Mouse (Mus musculus) forebrain, embryonic 15.5 days (tissue): Measurements from ENCODE around the gene Pphln1. TPM values are rescaled to one million over a fixed set of nuclear protein-coding genes. Genes with fewer than 3 reads are reported as not detected.

ENCODE experiments used
- ATAC-seq: fragments of 200-750 bp; cut with Nextera tagmentation; replicated peaks from 2 replicates; pipeline ENCODE4 v1.8.0; 2017; ENCODE audit warnings: mild to moderate bottlenecking, moderate TSS enrichment, moderate library complexity
- H3K27ac ChIP-seq: fragments of 300-500 bp; sonication (generic); replicated peaks from 2 replicates; pipeline ENCODE4 v1.5.1; 2015; ENCODE audit warnings: mild to moderate bottlenecking, inconsistent platforms
- H3K27me3 ChIP-seq: fragments of 300-500 bp; sonication (generic); 2 replicates; pipeline ENCODE4 v1.6.1; 2015; ENCODE audit warnings: inconsistent platforms
- H3K36me3 ChIP-seq: fragments of 300-500 bp; sonication (generic); 2 replicates; pipeline ENCODE4 v1.6.1; 2015; ENCODE audit warnings: mild to moderate bottlenecking, inconsistent platforms
- H3K4me1 ChIP-seq: fragments of 300-500 bp; sonication (generic); 2 replicates; pipeline ENCODE4 v1.6.1; 2015; ENCODE audit warnings: inconsistent platforms
- H3K4me2 ChIP-seq: fragments of 300-500 bp; sonication (generic); replicated peaks from 2 replicates; pipeline ENCODE4 v1.6.1; 2015; ENCODE audit warnings: mild to moderate bottlenecking, inconsistent platforms
- H3K4me3 ChIP-seq: fragments of 300-500 bp; sonication (generic); 2 replicates; pipeline ENCODE4 v1.5.1; 2015; ENCODE audit warnings: mild to moderate bottlenecking, inconsistent platforms
- H3K9ac ChIP-seq: fragments of 300-500 bp; sonication (generic); replicated peaks from 2 replicates; pipeline ENCODE4 v1.6.1; 2015; ENCODE audit warnings: mild to moderate bottlenecking, inconsistent platforms
- H3K9me3 ChIP-seq: fragments of 300-500 bp; sonication (generic); 2 replicates; pipeline ENCODE4 v1.6.1; 2016; ENCODE audit warnings: inconsistent platforms
- WGBS: fragments of 180-500 bp; shearing (Covaris S2); methylation state at CpG from one replicate; pipeline ENCODE4 v1.1.7; 2015; ENCODE audit warnings: mixed read lengths; 5-methylcytosine and 5-hydroxymethylcytosine counted together
- polyA plus RNA-seq: library from polyadenylated mRNA; unstranded; fragments of >200 nt; fragmentation: Nextera tagmentation; extraction: Ambion mirVana; gene quantifications from 2 replicates; pipeline ENCODE4 v1.2.1, GENCODE M21; 2015

The Pphln1 gene
- polyA plus RNA-seq, 1 experiment from 2014 or later = 49.5 TPM

DNA sequence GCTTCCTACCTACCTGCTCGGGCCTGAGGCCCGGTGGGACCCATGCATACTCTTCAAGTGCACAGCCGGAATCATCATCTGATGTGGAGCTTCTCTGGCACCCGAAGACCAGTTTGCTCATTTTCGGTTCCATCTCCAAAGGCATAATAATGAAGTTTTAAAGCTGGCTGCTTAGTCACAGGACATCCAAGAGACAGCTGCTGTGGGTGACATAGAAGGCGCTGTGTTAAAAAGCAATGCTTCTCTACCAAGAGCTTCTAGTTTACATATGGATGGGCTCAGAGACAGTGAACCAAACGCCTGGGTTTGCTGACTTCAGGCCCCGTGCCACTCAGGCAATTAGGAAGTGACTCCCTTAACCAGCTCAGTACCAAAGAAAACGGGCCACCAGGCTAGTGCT is 114.3 kb downstream of the Pphln1 start:
- Histone ChIP-seq H3K4me1 (peaks cover 22% of the 10 kb centered on the region), H3K9me3 (no peaks in the 10 kb centered on the region), H3K9ac (no peak overlapping the region), H3K27ac (no peak overlapping the region), H3K27me3 (0 out of 2 replicates have a peak, but pooled peaks cover 5% of the 10 kb centered on the region), H3K4me3 (no peak overlapping the region), H3K4me2 (no peak overlapping the region), H3K36me3 (peaks cover 8% of the 10 kb centered on the region)
- ATAC-seq = no peak
- whole genome bisulfite sequencing = 39% methylated on average over 9 of the region's 9 CpGs

DNA sequence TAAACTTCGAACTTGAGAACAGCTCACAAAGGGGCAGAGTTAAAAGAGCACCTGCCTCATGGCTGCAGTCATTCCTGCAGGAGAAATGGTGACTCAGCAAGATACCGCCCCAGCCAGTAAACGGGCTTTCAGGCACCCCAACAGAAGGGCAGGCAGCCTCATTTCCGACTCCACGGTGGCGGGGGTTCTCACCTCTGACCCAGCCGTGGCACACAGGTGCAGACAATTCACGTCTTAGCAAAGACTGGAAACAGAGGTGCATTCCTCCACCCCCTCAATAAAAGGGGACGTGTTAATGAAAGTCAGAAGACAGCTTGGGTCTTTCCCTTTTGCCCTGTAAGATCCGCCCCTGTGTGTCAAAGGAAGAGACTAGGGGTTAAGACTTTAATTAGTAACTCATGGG is 115.8 kb downstream of the Pphln1 start:
- Histone ChIP-seq H3K27ac (no peak overlapping the region), H3K9me3 (no peaks in the 10 kb centered on the region), H3K4me2 (no peak overlapping the region), H3K36me3 (no peaks in the 10 kb centered on the region), H3K9ac (no peak overlapping the region), H3K4me3 (no peak overlapping the region), H3K4me1 (peaks cover 32% of the 10 kb centered on the region), H3K27me3 (0 out of 2 replicates have a peak, but pooled peaks cover 5% of the 10 kb centered on the region)
- ATAC-seq = no peak
- 8% methylated on average over 10 of the region's 10 CpGs for WGBS

DNA sequence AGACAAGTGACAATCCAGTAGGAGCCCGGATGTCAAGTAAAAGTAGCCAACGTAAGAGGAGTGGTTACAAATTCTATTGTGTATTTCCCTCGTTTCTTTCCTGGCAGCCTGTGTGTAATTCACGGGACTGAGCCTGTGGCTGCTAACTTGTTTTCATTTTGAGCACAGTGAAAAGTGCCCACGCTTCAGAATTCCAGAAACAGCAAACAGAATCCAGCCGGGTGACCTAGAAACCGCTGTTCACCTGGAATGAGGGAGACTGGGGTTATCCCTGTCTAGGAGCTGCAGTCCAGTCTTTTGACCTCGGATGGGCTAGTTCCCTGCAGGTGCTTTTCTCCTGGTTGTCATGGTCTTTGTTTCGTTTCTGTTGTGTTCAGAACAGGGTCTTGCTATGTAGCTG is 117.2 kb downstream of the Pphln1 start:
- H3K27me3 ChIP-seq = 0 out of 2 replicates have a peak, but pooled peaks cover 5% of the 10 kb centered on the region
- no peak overlapping the region for H3K27ac ChIP-seq
- H3K4me2 ChIP-seq = no peak overlapping the region
- WGBS = 64% methylated on average over 9 of the region's 9 CpGs
- no peak overlapping the region for H3K9ac ChIP-seq
- no peaks in the 10 kb centered on the region for H3K9me3 ChIP-seq
- no peaks in the 10 kb centered on the region for H3K36me3 ChIP-seq
- ATAC-seq = no peak
- no peak overlapping the region for H3K4me3 ChIP-seq
- peaks cover 44% of the 10 kb centered on the region for H3K4me1 ChIP-seq

DNA sequence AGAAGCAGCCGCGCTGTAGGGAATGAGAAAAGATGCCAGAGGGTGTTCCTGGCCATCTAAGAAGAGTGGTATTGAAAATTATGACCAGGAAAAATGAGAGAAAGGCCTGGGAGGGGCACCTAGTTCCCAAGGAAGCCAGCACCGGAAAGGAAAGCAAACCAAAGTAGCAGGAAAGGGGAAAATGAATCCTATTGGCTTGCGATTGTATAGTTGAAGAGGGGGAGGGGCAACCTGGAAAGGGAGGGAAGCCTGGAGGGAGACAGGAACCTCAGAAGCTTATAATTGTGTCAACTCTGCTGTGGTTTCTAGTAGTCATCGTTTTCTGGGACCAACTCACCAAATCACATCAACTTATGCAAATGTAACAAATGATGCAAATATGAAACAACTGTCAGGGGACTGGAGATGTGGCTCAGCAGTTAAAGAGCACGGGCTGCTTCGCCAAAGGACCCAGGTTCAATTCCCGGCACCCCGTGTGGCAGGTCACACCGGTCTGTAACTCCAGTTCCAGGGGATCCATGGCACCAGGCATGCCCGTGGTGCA is 118.9 kb downstream of the Pphln1 start:
- Histone ChIP-seq H3K4me3 (no peak overlapping the region), H3K27me3 (0 out of 2 replicates have a peak, but pooled peaks cover 5% of the 10 kb centered on the region), H3K9me3 (no peaks in the 10 kb centered on the region), H3K27ac (no peak overlapping the region), H3K36me3 (no peaks in the 10 kb centered on the region), H3K4me2 (no peak overlapping the region), H3K9ac (no peak overlapping the region), H3K4me1 (peaks cover 35% of the 10 kb centered on the region)
- no peak for ATAC-seq
- WGBS = 79% methylated on average over 11 of the region's 11 CpGs

DNA sequence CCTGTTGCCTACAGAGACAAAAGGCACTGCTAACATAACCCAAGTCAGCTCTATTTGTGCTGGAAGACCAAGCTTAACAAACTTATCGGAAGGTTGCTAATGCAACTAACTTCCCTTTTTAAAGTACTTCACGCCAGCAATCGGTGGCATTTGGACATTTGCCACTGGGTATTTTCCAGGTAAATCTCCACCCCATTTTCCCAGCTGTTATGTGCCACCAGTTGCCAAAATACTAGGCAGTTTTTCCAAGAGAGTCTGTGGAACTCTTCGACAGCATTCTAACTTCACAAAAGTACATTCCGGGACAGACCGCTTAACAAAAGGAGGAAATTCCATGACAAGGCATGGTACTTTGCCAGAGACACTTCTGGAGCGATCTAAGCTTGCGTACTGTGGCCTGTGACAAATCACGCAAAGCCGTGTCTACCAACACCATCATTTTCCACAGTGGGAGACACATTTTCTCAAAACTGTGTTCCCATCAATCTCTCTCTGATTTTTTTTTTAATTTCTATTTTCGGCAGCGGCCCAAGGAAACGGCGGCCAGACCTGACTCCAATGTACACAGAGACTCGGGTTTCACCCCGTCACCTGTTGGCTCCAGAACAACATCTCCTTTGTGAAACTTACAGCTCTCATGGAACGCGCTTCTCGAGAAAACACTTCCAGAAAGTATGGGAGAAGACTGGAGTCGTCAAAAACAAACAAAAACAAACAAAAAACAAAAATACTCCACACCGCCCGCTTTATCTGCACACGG is 120.2 kb downstream of the Pphln1 start:
- peaks cover 28% of the 10 kb centered on the region for H3K4me1 ChIP-seq
- H3K4me3 ChIP-seq = peak overlapping the region; percentile 81
- no peaks in the 10 kb centered on the region for H3K9me3 ChIP-seq
- peak overlapping the region; percentile 99 for H3K4me2 ChIP-seq
- H3K27me3 ChIP-seq = 0 out of 2 replicates have a peak, but pooled peaks cover 5% of the 10 kb centered on the region
- no peak overlapping the region for H3K27ac ChIP-seq
- ATAC-seq = no peak
- H3K36me3 ChIP-seq = no peaks in the 10 kb centered on the region
- peak overlapping the region; percentile 66 for H3K9ac ChIP-seq
- 2% methylated on average over 23 of the region's 23 CpGs for WGBS

DNA sequence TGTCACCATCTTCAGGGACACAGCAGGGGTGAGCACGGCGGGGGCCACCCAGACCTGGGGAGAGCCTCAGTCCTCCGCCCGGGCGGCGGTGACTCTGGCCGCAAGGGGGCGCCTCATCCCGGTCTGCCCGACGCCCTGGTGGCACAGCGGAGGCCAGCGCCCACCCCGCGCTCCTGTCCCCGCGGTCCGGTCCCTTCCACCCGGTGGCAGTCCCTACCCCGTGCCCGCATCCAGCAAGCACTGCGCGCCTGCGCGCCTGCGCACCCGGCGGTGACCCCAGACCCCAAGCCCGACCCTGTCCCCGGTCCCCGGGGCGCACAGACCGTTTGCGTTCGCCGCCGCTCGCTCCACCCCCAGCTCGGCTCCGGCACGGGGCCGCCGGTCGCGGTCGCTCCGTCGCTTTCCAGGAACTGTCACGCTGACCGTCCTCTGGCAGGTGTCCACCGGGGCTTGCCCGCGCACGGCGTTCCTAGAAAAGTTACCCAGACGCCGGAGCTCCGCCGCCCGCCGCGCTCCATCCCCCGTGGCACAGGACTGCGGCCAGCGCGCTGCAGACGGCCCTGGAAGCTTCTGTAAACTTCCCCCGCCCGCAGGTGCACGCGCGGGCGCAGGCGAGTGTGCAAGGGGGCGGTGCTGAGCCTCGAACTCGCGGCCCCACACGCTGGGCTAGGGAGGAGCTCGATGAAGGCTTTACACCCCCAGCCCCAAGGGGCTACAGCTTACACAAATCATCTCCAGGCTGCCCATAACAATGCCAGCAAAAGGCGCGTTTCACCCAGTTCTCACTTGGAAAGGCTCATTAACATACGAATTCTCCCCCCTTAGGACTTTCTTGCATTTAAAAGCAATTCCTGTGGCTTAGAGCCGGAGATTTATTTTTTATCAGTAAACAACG is 121.0 kb downstream of the Pphln1 start:
- Histone ChIP-seq H3K36me3 (no peaks in the 10 kb centered on the region), H3K9ac (peak overlapping the region; percentile 66), H3K4me3 (peak overlapping the region; percentile 81), H3K27me3 (0 out of 2 replicates have a peak, but pooled peaks cover 5% of the 10 kb centered on the region), H3K9me3 (no peaks in the 10 kb centered on the region), H3K4me2 (peak overlapping the region; percentile 99), H3K27ac (peak overlapping the region; percentile 41), H3K4me1 (peaks cover 25% of the 10 kb centered on the region)
- under 1% methylated on average over 85 of the region's 85 CpGs for WGBS
- peak; percentile 91 for ATAC-seq

DNA sequence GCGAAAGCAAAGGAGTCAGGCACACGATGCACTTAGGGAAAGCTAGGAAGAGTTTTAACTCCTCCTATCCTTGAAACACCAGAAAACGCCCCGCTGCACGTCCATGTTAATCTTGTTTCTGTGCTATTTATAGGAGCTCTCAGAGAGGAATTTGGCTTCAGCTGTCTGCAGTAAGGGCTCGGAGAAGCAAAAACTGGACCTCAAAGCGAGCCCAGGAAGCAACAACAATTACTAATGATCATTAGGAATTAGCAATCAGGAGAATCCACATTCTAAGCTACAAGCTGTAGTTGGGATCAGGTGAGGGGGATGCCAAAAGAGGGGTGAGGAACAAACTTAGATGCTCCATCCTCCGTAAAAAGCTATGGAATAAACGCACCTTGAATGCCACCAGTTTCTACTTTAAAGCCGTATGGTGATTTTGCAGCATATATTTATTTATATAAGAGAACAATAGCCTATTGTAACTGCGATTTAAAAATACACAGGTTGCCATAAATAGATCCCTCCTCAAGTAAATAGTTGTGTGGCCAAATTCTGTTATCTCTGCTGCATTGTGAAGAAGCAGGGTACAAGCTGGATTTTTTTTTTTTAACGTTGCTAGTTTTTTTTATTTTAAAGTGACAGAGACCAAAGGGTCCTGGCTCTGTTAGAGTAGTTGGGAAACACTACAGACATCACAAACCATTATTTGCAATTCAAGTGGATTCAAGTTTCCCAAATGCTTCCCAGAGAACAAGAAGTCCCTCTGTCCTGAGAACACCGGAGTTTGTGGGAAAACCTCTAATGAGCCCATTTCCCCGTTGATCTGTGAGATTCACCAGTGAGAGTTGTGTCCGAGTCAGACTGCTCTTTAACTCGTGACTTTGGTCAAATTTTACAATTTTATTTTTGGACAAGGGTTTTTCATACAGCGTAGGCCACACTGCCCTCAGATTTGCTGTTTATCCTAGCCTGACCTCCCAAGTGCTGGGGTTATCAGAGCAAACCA is 122.0 kb downstream of the Pphln1 start:
- 9% methylated on average over 17 of the region's 17 CpGs for WGBS
- peak overlapping the region; percentile 66 for H3K9ac ChIP-seq
- no peaks in the 10 kb centered on the region for H3K36me3 ChIP-seq
- H3K4me2 ChIP-seq = peak overlapping the region; percentile 99
- ATAC-seq = no peak
- peak overlapping the region; percentile 81 for H3K4me3 ChIP-seq
- H3K27me3 ChIP-seq = 0 out of 2 replicates have a peak, but pooled peaks cover 5% of the 10 kb centered on the region
- H3K9me3 ChIP-seq = no peaks in the 10 kb centered on the region
- peaks cover 25% of the 10 kb centered on the region for H3K4me1 ChIP-seq
- peak overlapping the region; percentile 41 for H3K27ac ChIP-seq

DNA sequence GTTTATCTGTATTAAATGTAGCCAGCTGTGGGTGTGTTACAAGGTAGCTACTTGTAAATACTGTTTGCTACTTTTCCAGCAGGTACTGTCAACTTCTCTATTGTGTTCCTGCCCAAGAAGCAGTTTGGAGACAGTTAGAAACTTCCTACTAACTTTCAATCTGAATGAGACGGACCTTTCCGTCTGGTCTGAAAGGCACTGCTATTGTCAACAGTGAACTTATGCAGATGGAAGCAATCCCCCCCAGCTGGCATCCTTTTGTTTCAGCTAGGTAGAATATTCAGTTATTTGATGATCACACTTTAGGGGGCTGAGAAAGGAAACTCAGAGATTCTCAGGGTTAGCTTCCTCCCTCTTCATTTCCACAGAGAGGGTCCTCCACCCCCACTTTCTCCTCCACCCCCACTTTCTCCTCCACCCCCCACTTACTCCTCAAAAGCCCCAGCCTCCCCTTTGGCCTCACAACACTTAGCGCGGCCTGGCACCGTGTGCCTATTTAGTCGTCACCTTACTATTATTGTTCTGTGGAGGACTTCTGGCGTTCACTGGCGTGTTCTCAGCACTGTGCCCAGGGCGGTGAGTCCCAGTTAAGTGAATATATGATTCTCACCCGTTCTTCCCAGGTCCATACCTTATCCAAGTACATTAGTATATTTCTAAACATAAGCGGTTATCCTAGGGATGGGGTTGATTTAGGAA is 123.1 kb downstream of the Pphln1 start:
- Histone ChIP-seq H3K27ac (no peak overlapping the region), H3K36me3 (no peaks in the 10 kb centered on the region), H3K9me3 (no peaks in the 10 kb centered on the region), H3K4me3 (no peak overlapping the region), H3K27me3 (0 out of 2 replicates have a peak, but pooled peaks cover 5% of the 10 kb centered on the region), H3K9ac (no peak overlapping the region), H3K4me2 (no peak overlapping the region), H3K4me1 (peaks cover 25% of the 10 kb centered on the region)
- WGBS = 38% methylated on average over 11 of the region's 11 CpGs
- no peak for ATAC-seq

DNA sequence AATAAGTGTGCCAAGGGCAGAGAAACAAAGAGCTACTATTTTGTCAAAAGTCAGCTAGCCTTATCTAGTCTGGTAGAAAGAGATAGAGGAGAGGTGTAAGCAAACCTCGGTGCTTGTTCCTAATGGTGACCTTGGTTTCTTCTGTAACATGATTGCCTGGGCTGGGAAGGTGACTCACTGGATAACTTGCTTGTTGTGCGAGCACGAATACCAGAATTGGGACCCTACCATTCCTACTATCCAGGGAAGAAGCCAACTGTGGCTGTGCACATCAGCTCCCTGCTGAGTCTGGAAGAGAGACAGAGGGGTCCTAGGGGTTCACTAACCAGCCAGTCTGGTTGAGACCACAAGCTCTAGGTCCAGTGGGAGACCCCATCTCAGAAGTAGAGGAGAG is 123.6 kb downstream of the Pphln1 start:
- no peak overlapping the region for H3K9ac ChIP-seq

DNA sequence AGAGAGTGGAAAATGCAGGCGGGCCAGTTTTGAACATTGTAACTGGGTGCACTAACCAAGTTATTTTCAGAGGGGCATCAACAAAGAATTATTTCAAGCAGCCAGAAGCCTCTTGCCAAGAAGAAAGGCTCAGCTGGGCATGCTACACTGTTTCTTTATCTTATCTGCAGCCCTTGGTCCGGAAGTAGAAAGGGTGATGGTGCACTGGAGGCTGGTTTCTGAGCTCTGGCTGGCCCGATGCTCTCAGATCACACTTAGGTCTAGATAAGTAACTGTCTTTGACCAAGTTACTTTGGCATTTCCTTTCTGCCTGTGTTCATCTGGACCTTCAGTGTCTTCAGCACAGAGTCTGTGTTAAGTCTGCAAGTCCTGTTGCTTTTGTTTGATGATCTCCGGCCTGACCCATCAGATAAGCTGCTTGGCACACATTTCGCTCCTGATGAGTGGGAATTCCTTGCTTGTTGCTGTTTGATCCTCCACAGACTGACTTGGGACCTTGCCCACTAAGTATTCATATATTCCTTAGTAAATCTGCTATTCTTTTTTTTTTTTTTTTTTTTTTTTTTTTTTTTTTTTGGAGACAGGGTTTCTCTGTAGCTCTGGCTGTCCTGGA is 127.3 kb downstream of the Pphln1 start:
- 91% methylated on average over 5 of the region's 5 CpGs for WGBS
- ATAC-seq = no peak
- H3K4me2 ChIP-seq = no peak overlapping the region
- H3K9ac ChIP-seq = no peak overlapping the region
- no peaks in the 10 kb centered on the region for H3K9me3 ChIP-seq
- H3K27ac ChIP-seq = no peak overlapping the region
- H3K27me3 ChIP-seq = no peaks in the 10 kb centered on the region
- H3K4me1 ChIP-seq = 0 out of 2 replicates have a peak, but pooled peaks cover 2% of the 10 kb centered on the region
- no peak overlapping the region for H3K4me3 ChIP-seq
- H3K36me3 ChIP-seq = no peaks in the 10 kb centered on the region

More for the DNA sequence above, 123.6 kb downstream of the Pphln1 start:
- WGBS = 54% methylated on average over 3 of the region's 3 CpGs
- no peak overlapping the region for H3K4me3 ChIP-seq
- no peak for ATAC-seq
- 0 out of 2 replicates have a peak, but pooled peaks cover 5% of the 10 kb centered on the region for H3K27me3 ChIP-seq
- no peak overlapping the region for H3K27ac ChIP-seq
- no peak overlapping the region for H3K4me2 ChIP-seq
- H3K36me3 ChIP-seq = no peaks in the 10 kb centered on the region
- peaks cover 25% of the 10 kb centered on the region for H3K4me1 ChIP-seq
- H3K9me3 ChIP-seq = no peaks in the 10 kb centered on the region
